Mouse (Mus musculus): ENCODE data around the gene Hspb1.

The Hspb1 gene

GRCm38 (mm10) chr5:135914156-135914555 is 26.4 kb downstream of the Hspb1 start:
- DNase-seq = peak; percentile 71

GRCm38 (mm10) chr5:135916051-135916565 is 28.4 kb downstream of the Hspb1 start:
- DNase-seq = no peak

DNA sequence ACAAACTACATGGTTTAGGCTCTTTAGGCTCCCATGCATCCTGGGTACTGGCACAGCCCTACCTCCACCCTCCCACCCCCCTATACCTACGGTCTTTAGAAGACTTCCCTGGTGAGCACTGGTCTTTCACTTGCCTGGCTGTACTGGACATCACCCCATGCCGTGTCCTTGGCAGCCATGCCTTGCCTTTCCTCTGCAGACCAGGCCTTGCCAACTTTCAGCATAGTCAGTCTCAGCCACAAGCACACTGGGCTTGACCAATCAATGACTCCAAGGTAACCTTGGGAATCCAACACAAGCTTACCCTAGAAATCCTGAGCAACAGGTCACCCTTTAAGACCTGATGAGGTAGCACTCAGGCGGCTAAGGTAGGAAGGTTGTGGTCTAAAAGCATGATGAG is 28.9 kb downstream of the Hspb1 start:
- DNase-seq = no peak

GRCm38 (mm10) chr5:135917327-135918058 is 29.8 kb downstream of the Hspb1 start:
- DNase-seq = no peak

- no peak for DNase-seq
Measured at GRCm38 (mm10) chr5:135918059-135918437, 30.3 kb downstream of the Hspb1 start.

DNA sequence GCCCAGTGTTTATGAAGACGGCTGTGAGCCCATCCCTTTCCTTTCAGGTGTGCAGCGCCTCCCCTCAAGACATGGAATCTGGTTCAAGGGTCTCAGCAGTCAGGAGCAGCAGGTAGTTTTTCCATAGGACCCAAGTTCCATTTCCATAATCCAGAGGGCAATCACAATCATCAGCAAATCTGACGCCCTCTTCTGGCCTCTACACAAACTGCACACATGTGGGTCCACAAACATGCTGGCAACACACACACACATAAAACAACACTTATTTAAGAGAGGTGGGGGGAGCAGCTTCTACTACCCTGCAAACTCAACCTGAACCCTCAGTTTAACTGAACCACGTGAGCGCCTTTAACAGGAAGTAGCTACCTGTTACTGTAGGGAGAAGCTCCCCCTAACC is 30.9 kb downstream of the Hspb1 start:
- no peak for DNase-seq

DNA sequence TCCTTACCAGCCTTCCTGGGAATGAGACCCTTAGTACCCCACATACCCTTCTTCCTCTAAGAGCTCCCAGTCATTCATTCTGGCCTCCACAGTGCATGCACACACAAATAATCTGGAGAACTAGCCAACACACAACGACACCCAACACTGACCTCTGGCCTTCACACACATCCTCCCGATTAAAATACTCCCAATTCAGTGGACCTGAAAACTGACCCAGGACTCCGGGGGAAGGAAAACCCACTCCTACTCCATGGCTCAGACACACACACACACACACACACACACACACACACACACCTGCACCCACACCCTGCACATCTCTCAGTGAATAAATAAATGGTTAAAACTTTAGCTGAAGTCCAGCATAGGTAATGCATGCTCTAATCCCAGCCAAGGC is 32.2 kb downstream of the Hspb1 start:
- no peak for DNase-seq

DNA sequence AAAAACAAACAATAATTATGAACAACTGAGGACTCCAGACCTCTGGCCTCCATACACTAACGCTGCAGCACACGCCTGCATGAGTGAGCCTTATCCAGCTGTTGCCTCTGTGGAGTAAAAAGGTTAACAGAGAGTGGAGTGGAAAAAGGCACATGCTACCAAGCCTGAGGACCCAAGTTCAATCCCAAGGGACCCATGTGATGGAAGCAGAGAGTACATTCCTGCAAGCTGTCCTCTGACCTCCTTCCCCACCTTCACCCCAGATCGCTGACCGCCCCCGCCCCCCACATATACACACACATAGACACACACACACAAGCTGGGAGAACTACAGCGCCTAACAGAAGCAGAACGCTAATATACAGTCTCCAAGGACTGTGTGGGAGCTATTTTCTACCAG is 36.2 kb downstream of the Hspb1 start:
- no peak for DNase-seq

DNA sequence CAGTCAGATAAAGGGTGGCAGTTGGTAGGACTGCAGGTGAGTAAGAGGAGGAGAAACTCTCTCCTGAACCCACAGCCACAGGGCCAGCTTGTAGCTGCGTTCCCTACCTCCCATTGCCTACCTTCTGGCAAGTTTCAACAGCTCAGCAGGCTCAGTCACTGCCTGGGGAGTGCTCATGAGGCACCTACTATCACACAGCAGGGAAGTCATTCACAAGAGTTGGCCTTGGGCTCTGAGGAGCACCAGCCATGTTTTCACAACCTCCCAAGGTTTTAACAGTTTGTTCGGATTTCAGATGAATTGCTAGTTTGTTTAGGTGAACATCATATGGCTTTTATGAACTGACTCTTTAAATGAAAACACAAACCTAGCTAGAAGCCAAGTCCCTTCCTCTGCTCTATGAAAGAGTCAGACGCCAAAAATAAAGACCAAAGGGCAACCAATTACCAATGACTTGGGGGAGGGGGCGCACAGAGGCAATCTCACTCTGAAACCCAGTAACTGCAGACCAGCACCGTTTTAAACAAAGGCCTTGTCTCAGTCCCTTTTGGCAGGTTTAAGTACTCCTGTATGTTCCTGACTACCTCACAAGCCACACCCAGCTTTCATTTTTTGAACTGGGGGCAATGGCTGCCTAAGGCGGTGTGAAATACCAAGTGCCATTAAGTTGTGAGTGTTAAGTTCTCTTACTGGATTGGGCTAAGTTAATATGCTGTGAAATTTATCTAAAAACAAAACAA is 42.1 kb downstream of the Hspb1 start:
- no peak for DNase-seq

DNA sequence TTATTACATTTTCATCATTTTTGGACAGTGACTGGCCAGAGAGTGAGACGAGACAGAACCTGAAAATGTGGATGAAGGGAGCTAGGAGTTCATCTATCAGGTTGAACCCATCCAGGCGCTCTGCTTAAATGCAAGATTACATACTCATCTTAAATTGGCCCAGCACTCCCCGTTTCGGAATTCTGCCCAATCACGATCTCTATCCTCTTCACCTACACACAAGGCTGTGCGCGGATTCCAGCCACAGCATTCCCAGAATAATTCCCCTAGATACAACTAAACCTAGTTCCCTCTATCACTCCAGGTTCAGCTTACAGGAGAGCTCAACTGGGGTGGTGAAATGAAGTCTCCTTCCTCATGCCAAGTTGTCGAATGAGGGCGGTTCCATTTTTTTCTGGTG is 43.8 kb downstream of the Hspb1 start:
- DNase-seq = no peak

DNA sequence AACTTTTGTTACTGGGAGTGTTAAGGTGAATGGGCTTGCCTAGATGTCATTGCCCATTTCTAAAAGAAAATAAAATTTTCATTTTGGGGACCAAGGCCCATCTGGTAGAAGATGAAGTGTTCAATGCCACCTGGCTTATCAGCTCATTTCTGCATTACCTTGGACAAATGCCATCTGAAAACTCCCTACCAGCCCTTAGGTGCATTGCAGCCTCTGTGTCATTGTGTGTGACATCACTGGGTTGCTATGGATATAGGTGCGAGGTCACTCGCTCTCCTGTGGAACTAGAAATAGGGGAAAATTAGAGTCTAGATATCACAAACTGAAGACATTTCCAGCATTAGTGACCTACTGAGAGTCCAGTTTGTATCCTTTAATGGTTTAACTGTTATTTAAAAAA is 44.6 kb downstream of the Hspb1 start:
- DNase-seq = no peak

DNA sequence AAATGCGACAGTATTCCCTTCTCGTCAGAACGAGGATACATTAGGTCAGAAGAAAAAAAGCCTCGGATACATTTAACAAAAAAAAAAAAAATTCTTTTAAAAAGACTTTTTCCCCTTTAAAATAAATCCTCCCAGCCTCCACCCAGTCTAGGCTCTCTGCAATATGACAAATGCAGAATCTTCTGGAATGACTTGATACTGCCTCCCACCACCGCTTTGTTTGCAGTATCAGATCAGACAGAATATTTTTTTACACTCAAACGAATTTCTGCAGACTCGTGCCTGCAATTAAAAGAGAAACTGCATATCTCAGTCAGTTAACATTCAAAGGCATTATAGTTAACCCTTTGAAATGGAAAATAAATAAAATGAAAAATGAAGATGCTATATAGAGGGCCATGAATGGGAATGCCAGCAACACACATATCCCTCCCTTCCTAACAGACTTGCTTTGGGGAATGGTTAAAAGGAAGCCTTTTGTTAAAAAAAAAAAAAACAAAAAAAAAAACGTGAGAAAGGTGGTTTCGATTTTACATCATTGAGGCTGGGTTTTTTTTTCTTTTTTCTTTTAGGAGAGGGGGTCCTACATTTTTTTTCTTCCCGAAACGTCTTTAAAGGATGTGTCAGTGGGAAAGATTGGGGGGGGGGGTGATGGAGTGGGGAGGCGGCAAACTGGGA is 45.6 kb downstream of the Hspb1 start:
- DNase-seq = no peak

DNA sequence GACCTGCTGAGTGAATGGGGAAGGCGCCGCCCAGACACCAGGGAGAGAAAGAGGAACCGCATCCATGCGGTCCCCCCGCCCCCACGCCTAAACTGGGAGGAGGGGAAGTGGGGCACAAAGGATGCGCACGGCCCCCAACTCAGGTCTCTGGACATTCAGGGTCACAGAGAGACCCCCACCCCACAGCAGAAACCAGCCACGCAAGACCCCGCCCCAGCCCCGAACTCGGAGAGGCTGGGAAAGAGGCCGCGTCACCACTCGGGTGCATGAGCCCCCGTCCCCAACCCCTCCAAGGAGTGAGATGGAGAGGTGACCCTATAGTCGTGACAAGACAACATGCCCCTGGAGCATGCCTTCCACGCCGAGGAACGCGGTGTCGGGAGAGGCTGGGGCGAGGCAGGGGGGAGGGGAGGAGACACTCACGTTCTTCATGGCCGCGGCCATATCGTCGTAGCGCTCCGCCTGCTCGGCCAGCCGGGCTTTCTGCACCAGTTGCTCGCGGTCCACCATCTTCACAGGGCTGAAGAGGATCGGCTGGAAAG is 46.3 kb downstream of the Hspb1 start:
- DNase-seq = peak; percentile 80

GRCm38 (mm10) chr5:135934481-135935175 is 46.9 kb downstream of the Hspb1 start, which contains the start of gene Ywhag:
Ywhag (minus strand) TSS chr5:135934616.
- peak; percentile 99 for DNase-seq

GRCm38 (mm10) chr5:135935176-135935523 is 47.4 kb downstream of the Hspb1 start:
- no peak for DNase-seq

GRCm38 (mm10) chr5:135935641-135936190 is 48.0 kb downstream of the Hspb1 start:
- DNase-seq = no peak

All from lung, postnatal 10 days (tissue).